Mouse (Mus musculus) embryonic fibroblast, embryonic 13.5 days (primary cell): Measurements from ENCODE around the gene Art3.

ENCODE experiments used
- CTCF ChIP-seq: IDR thresholded peaks from 2 replicates; pipeline ENCODE4 v1.5.1; 2011; ENCODE audit warnings: mild to moderate bottlenecking, control low read depth, low read length, moderate library complexity, borderline replicate concordance; ENCODE audit not compliant: insufficient read depth
- POLR2A ChIP-seq: IDR thresholded peaks from 2 replicates; pipeline ENCODE4 v1.6.1; 2011; ENCODE audit warnings: low read depth, mild to moderate bottlenecking, control low read depth, low read length, moderate library complexity

DNA sequence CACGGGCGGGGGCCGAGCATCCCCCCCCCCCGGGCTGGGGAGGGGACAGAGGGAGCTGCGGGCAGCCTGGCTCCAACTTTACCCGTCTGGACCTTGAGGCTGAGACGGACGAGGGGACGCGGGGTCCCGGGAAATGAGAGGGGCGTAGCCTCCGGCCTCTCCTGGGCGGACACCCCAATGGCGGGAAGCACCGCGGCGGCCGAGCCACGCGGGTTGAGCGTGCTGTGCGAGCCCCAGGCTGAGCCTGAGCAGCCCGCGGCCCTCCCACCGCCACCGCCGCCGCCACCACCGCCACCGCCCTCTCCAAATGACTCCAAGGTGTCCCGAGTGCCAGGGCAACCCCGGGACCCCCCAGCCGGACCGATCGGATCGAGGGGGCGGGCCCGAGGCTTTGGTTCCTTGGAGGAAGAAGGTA lies 103.0 kb downstream of the Art3 start:
- TF ChIP-seq CTCF (no peak), POLR2A (no peak)
